Mouse (Mus musculus) CD4-positive, CD25-positive, alpha-beta regulatory T cell, adult 2 months (primary cell): ENCODE results near the gene Ccdc85a.
"Not testable (repeated sequence)": the region's sequence is repeated elsewhere in the genome, so short reads cannot be mapped to it uniquely, and the experiment has no call there.

Experiments
- DNase-seq: peaks from one replicate; pipeline ENCODE4 v3.0.0-alpha.2; 2012; ENCODE audit warnings: low read depth, low spot score

Ccdc85a gene

DNA sequence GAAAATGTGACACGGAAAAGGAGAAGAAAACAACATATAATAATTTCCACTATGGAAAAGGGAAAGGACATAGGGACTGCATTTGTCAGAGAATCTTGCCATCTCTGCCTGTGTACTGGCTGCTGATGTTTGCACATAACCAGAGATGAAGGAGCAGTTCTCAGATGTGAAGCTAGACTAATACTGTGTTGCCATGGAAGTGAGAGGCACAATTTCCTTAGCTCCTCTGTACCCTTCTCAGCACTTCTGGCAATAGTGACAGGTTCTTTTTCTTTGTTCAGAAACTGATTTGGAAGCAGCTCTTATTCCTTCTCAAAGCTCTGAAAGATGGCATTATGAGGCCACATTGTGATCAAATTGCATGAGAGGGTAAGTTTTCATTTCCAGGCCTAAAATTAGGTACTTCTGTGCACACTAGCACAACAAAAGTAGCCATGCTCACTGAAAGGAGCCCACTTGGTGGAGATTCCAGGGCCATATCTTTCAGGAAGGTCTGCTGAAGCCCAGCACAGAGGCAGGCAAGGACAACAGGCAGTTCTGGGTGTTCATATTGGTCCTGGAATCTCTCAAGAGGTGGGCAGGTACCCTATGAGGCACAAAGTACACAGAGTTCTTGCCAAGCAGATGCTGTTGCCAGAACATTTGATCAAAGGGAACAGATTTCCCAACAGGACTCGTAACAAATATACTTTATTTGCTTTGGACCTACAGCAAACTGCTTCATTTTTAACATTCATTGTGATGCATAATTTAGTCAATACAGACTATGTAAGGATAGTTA lies 161.5 kb downstream of the Ccdc85a start:
- no peak for DNase-seq

DNA sequence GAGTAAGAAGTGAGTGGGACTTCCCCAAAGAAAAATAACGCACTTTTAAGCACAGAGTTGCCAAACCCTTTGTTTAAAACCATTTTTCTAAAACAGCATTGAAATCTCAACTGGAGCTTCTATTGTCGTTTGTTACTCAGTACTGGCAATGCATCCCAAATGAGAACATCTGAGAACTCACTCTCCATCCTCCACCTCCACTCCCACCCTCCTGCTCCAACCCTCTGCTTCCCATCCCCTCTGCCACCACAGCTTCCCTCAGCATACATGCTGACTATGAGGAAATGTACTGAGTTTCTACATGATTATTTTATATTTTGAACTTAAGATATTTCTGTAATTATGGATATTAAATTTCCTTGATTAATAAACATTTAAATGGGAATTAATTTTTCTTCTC lies 168.3 kb downstream of the Ccdc85a start:
- DNase-seq = no peak

DNA sequence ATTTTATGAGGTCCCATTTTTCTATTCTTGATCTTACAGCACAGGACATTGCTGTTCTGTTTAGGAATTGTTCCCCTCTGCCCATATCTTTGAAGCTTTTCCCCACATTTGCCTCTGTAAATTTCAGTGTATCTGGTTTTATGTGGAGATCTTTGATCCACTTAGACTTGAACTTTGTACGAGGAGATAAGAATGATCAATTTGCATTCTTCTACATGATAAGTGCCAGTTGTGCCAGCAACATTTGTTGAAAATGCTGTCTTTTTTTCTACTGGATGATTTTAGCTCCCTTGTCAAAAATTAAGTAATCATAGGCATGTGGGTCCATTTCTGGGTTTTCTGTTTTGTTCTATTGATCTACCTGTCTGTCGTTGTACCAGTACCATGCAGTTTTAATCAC lies 174.2 kb downstream of the Ccdc85a start:
- not testable (repeated sequence) for DNase-seq

DNA sequence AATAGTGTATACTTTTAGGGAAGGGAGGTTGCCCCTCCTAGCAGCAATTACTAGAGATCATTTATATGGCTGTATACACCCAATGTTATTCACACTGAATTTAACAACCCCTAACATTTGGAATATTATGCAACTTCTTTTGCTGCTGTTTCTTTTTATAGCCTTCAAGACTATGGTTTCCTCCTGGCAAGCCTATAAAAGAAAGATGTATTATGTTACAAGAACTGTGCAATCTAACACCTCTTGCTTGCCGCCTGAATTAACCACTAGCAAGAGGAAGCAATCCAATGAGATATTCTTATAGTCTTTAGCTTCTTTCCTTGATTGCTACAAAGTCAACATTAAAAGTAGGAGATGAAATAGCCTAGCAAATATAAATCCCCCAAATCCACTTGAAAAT lies 187.0 kb downstream of the Ccdc85a start:
- DNase-seq = no peak

DNA sequence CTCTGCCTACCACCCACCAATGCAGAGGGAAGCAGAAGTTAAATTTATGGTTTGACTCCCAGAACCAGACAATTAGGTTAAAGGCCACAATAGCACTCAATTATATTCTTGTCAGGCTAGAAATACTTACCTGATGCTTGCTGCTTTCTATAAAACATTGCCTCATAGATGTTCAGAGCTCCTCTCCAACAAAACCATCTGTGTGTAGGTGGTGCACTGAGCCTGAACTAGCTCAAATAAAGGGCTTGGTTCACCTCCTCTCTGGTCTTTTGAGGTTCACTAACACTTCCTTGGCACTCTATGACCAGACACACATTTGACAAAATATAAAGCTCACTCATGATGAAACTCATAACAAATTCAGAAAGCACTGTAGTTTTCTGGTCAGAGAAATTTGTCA lies 208.2 kb downstream of the Ccdc85a start:
- no peak for DNase-seq

DNA sequence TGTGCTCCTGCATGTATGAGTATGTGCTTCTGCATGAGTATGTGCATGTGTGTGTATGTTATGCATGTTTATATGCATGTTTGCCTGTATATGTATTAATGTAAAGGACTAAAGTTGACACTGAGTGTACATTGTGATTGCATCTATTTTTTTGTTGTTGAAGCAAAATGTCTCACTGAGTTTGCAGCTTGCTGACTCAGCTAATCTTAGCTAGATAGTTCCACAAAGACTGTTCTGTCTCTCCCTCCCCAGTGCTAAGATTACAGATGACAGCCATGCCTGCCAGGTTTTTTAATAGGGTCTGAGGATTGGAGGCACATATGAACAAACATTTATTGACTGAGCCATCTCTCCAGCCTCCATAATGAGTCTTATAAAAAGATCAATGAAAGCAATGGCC lies 209.5 kb downstream of the Ccdc85a start:
- DNase-seq = no peak

DNA sequence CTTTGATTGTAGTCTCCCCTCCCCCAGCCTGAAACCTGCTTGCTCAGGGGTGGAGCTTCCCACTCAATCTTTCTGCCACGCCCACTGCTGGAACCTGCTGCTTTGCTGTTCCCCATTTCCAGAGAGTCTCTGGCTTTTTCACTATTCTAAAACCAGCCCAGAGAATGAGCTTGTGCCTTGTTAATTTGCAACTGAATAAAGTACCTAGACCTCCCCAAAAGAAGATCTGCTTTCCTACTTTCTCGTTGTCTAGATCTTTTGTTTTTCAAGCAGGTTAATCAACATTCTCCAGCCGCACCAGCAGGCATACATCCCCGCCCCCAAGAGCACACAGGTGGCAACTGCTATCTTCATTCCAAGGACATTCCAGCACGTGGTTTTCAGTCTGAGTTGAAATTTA lies 212.7 kb downstream of the Ccdc85a start:
- not testable (repeated sequence) for DNase-seq

DNA sequence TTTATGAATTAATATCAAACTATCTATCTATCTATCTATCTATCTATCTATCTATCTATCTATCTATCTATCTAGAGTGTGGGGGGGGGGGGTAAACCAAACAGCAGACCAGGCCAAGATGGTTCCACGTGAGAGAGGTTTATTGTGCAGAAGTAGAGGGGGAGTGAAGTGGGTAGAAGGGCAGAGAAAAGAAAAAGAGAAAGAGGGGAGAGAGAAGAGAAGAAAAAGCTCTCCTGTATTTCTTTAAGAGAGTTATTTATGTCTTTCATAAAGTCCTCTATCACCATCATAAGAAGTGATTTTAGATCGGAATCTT lies 218.2 kb downstream of the Ccdc85a start:
- no peak for DNase-seq

DNA sequence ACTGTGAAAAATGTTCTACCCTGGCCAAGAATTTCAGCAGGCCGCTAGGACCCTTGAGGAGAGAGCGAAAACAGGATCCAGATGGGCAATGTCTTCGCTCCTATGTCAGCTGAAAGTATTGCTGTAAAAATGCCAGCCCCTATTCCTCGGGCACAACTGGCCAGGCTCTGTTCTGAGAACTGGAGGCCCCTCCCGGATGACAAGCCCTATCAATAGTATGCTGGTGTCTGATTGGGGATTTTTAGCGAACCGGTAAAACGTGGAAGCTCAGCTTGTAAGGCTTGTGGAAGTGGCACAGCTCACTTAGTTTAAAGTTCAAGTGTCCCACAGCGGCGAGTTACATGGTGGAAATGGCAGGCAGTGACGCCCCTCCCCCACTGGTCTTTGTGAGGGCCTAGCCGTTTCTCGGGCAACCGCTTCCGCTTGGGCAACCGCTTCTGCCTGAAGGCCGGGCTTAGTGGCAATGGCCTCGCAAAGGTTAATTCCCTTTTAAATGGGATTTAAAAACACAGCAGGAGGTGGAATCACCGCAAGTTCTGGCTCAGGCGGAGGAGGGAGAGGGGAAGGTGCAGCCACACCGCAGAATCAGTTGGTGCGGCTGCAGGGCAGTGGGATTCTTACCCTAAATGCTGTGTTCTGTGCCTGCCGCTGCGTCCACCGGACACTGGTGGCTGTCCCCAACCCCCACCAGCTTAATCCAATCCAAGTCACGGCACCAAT lies 218.8 kb downstream of the Ccdc85a start:
- peak; percentile 8 for DNase-seq

DNA sequence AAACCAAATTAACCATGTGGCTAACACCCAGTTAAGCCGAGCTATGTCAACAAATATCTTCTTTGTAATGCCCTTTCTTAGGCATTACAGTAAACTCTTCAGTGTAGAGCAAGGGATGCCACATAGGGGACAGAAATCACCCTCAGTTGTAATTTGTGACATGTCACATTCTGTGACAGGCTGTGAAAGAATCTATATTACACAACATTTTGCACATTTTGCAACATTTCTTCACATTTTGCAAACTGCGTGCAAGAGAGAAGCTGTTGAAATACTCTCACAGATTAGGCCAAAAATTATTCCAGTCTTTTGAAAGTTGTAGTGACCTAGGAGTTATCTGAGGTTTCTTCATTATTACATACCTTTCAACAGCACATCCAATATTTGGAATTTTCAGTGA lies 240.7 kb downstream of the Ccdc85a start:
- DNase-seq = no peak

DNA sequence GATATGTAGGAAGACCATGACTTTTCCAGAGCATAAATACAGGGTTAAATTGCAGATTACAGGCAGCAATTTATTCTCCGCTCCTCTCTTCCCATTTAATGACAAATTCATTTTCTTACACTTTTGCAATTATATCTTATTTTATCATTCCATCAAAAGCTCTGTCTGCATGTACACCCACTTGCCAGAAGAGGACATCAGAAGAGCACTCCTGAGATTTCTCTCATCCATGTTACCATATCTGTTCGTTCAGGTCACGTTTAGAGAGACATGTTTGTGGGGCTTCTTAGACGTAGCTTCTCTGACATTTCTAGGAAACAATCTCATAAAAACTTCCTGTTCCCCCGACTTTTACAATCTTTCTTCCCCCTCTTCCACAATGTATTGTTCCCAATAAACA lies 242.2 kb downstream of the Ccdc85a start:
- no peak for DNase-seq

DNA sequence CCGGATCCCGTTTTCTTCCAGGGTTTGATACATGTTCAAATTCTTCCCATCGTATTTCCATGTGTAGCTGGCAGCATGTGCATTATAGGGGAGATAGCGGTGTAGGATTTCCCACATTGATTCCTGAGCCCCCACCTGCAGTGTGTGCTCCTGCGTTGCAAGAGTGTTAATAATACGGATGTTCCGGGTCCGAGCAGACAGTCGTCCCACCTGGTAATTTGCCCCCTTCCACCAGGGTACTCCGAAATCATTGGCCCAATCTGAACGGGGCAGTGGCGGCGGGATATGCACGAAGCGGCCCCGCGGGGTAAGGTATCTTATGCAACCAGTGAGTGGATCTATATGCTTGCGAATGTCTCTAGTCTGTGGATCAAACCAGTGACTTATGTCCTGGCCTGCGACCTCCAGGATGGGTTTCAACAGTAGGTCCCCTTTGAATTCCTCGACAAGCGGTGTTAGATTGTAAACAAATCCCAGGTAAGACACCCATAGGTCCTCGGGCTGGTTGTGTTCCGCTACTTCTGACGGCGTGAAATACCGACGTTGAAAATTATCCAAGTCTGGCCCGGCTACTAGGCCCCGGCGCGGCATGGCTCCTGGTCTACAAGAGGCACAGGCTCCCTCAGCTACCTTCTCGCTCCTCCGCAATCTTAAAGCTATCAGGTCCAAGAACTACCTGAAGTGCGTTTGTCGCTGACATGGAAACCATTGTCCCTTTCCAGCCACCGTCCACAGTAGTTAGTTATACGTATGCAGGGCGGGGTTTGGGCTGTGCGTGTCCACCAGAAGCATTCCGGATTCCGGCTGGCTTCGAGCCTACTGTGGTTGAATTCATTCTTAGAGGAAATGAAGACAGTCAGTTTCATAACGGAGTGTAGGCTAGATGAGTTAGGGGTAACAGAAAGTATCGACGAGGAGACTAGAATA lies 244.6 kb downstream of the Ccdc85a start, which contains the start of gene Gm6685:
TSS of gene Gm6685 (minus strand) at position 644 of the 927 bp plus-strand sequence.
- not testable (repeated sequence) for DNase-seq
